Mouse (Mus musculus) ovary, postnatal 36 days (tissue): ENCODE data around the gene Sept4.

Experiments used
- DNase-seq: peaks from one replicate; pipeline ENCODE4 v3.0.0; 2022; ENCODE audit warnings: low spot score, mixed read lengths

Sept4 gene

DNA sequence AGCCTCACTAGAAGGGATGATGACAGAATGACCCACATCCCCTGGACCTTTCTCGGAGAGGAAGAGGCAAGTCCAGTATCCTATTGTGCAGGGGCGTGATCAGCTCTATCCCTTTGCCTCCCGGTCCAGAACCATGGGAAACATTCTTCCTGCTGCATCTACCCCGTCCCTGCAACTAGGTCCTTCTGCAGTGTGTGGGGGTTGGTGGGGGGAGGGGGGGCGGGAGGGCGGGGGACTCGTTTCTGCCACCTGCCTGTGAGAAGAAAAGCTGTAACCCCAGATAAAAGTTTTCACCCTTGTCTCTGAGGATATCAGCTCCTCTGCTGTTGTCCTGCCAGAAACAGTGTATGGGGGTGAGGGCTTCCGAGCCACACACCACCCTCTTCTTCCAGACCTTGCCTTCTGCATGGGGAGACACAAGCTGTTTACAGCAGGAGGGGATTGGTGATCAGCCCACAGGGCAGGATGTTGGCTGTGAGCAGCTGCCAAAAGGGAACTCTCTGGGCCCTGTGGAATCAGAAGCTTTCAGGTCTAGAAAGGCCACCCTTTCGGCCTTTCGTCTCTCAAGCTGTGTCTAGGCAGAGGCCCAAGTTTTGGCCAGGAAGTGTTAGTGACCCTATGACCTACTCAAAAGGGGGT lies 10.4 kb downstream of the Sept4 start:
- no peak for DNase-seq

DNA sequence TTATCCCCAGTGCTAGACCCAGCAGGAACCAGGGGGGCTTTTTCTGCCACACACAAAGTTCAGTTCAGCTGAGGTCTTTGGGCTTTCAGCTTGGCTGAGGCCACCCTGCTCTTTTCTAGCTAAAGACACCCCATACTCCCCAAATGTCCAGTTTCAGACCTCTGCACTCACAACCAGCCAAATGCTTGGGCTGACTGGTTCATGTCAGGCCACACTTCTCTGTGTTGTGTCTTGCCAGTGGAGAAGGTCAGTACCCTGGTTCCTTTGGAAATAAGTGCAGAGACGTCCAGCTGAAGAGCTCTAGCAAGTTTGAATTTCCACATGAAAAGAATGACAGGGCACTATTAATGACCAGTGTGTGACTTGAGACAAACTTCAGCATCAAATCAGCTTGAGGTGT lies 11.0 kb downstream of the Sept4 start:
- no peak for DNase-seq

DNA sequence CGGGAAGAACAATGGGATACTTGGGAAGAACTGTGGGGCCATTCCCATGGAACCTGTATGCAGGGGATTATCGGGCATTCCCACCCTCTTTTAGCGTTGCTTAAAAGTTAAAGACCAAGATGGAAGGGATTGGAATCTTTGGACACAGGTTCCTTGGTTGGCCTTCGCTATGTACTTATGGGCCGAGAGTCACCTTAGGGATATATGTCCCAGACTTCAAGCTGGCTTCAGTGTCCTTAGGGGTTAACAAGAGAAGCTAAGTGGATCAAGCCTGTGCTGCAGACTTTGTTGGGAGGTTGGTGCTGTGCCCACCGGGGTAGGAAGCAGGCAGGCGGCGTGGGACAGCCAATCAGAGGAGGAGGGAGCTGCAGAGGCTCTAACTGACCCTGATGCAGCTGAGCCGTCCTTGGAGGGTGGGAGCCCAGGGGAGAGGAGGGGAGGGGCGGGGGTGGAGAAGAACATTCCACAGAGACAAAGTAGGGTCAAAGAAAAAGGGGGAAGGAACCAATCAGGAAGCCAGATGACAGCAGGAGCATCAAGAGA lies 11.9 kb downstream of the Sept4 start:
- peak; percentile 52 for DNase-seq

DNA sequence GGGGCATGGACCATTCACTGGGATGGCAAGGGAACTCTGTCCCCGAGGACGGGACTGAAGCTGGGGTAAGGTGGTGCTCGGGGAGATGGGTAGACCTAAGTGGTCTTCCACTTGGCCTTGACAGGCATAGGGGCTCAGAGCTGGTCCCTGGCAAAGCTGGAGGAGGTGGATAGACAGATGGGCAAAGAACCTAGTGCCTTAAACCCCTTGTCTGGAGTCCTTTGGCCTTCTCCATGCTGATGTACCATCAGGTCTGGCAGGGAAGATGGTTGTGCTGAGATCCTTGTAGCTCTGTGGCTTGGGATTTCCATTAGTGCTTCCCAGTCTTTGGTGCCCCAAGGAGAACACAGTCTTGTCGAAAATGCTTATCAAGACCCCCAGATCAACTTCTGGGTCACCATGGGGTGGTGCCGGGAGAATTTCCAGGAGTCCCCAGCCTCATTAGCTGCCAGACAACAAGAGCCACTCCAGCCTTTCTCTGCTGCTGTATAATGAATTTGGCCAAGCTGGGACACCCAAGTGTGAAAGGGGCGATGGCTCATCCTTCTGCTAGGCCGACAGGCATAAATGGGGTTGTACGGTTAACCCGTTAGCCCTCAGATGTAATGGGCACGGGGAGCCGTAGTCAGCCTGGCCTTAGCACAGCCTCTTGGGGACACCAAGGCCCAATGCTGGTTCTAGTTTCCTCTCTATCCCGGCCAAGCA lies 12.6 kb downstream of the Sept4 start:
- no peak for DNase-seq

DNA sequence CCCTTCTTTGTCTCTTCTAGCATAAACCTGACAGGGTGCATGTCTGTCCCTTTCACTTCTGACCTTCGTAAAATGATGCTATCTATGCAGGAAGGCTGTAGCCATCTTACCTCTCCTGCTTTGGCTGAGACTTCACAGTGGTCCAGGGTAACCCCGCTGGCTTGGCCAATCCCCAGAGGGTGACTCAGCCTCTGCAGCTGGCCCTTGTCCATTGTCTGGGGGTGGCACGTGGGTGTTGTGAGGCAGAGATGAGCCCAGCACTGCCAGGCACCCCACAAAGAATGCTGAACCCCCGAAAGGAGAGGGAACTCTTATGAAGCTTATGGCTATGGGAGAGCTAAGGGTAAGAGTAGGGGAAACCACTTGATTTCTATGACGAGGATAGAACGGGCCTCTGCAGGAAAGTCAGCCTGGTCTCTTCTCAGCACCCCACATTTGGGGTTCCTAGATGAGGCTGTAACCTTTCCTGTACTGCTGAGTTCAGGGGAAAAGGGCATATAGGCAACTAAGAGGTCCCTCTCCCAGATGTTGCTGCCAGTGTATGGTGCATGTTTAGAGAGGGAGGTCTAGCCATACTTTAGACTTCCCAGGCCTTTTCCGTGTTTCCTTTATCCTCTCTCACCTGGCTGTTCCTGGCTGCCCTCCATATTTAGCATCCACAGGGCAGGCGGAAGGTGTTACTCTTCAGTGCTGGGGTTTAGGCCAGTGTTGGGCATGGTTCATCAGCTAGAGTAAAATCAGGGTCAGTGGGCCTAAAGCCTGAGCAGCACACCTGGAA lies 13.4 kb downstream of the Sept4 start:
- DNase-seq = no peak

DNA sequence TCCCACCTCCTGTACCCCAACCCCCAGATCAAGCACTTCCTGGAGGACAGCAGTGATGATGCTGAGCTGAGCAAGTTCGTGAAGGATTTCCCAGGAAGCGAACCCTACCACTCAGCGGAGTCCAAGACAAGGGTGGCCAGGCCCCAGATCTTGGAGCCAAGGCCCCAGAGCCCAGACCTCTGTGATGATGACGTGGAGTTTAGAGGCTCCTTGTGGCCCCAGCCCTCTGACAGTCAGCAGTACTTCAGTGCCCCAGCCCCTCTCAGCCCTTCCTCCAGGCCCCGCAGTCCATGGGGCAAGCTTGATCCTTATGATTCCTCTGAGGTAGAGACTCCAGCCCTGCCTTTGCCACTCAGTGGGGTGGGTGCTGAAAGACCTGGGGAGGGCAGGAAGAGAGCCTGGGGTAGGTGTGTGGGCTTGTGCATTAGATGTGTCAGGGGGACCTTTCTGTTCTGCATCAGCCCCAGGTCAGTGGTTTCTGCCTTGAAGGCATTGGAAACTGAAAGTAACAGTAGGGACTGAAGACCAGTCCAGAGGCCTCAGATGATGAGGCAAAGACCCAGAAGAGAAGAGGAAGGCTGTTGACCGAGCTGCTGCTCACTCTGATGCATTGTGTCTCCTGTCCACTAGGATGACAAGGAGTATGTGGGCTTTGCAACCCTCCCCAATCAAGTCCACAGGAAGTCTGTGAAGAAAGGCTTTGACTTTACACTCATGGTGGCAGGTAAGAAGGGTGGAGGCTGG lies 14.8 kb downstream of the Sept4 start:
- DNase-seq = no peak

DNA sequence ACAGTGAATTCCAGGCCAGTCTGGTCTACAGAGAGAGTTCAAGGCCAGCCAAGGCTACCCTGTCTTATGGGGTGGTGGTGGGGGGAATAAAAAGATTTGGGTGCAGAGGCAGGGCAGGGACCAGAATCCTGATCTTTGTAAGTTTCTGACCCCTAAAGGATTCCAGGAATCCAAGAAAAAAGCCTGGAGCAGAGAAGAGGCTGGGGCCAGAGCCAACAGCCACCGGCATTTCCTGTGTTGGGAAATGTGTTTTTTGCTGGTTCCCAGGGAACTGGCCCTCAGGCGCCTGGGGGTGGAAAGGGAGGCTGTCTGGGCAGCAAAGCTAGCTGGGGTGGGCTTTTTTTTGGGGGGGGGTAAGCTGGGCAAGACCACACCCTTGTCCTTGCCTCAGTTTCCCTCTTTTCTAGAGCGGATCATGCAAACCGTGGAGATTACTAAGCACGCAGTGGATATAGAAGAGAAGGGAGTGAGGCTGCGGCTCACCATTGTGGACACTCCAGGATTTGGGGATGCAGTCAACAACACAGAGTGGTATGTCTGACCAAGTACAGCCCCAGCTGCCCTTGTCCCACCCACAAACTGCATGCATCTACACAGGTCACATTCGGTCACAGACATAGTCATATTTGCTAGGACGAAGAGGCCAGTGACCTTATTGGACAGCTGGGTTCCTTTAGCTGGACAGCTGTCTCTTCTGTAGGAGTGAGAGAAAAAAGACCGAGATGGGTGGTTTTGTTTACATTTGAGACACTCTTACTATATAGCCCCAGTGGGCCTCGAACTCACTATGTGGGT lies 16.2 kb downstream of the Sept4 start:
- peak; percentile 22 for DNase-seq

DNA sequence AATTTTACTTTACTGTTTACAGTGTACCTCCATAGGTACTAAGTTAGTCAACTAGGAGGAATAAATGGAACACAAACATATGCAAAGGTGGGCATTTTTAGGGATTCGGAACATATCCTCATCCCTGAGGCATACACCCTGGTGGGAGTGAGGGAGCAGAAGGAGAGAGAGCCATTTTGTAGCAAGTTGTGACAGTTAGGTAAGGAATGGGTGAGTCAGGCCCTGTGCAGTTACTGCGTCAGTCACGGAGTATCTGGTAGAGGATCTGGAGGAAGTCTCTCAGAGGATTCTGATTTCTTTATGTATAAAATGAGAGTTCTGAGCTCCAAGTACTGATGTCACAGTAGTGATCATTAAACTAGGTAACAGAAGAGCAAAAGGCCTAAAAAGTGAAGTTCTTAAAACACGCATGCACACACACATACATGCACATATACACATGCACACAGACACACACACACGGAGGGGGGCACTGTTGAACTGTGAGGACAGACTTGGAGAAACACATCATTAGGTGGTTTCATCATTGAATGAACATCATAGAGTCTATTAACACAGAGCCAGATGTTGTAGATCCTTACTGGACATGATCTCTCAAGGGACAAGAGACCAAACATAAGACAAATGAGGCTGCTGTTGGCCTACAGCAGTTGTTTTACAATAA lies 18.6 kb downstream of the Sept4 start:
- no peak for DNase-seq

DNA sequence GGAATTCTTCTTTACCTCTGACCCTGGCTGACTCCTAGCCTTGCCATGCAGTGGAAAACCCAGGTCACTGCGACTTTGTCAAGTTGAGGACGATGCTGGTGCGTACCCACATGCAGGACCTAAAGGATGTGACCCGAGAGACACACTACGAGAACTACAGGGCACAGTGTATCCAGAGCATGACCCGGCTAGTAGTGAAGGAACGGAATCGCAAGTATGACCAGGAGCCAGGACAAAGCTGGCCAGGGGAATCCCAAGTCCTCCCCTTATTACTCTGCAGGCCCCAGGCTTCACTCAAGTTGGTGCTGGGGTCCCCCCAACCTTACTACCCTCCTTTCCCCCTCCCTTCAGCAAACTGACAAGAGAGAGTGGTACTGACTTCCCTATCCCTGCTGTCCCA lies 20.9 kb downstream of the Sept4 start:
- DNase-seq = no peak

DNA sequence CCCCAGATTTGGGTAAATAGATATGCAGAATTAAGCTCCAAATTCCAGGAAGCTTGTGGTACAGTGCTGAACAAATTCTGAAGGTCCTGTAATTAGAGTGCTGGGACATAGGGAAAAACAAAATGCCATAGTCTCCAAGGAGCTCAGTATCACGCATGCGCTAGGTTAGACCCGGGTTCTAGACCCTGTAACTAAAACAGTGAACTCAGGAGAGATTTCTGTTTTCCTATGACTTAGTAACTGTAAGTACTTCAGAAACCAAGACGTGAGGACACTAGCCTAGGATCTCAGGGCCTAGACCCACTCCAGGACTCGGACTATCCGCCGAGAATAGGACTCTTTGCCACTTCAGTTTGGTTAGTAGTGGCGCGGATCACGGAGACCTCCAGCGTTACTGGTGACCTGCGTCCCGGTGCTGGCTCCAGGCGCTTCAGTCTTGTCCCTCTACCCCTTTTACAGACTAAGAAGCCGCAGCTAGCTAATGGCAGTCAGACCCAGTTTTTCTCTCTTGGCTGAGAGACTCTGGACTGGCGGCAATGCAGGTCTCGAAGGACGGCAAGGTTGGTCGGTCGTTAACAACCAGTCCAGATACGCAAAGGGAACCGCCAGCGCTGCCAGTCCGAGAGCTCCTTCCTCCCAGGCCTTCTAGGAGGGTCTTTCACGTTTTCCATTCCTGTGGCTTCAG lies 22.3 kb downstream of the Sept4 start:
- peak; percentile 45 for DNase-seq

DNA sequence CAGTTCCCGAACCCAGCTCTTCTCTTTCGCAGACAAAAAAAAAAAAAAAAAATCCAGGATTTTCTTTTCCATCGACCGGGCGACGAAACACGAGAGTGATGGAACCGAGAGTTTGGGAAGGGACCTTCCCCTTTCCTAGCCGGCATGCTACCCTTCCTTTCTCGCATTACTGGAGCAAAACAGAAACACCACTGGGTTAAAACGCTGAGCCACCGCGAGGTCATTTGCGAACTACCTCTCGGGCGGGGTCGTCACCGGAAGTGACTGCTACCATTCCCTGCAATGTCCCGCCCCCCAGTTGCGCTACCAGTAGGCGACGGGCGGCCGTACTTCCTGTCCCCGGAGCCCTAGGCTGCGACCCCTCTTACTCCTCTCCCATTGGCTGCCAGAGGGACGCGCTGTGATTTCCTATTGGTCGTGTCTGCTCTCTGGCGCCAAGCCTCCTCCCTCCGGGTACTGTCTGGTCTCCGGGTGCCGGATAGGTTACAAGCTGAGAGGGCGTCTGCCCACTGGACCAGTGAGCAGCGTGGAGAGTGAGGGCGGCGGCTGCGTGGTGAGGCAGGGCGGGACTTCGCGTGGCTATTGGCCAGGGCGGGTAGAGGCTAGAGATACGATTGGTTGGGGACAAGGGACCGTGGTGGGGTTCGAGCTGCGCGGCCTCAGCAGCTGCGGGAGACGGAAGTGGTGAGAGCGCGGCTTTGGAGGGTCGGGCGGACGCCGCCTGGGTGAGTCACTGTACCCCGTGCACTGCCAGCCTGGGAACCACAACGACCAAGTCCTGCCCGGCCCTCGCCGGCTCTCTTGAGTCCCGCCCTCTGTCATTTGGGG lies 23.0 kb downstream of the Sept4 start, which contains the start of gene Mtmr4:
TSS of gene Mtmr4 (plus strand) at position 637 of the 828 bp plus-strand sequence.
- DNase-seq = peak; percentile 99

DNA sequence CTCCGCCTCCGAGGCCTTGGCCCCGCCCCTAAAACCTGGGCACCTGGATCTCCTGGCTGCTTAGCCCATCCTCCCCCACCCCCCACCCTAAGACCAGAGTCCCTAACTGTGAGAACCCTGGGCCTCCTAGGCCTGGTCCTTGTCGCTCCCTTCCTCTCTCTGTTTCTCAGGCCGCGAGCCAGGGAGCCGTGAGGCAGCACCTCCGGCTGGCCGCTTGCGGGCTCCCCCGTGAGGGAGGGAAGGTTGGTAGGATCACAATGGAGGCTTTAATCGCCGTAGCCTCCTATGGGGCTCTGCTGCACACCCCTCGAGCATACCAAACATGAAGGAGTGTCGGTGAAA lies 23.6 kb downstream of the Sept4 start:
- no peak for DNase-seq

DNA sequence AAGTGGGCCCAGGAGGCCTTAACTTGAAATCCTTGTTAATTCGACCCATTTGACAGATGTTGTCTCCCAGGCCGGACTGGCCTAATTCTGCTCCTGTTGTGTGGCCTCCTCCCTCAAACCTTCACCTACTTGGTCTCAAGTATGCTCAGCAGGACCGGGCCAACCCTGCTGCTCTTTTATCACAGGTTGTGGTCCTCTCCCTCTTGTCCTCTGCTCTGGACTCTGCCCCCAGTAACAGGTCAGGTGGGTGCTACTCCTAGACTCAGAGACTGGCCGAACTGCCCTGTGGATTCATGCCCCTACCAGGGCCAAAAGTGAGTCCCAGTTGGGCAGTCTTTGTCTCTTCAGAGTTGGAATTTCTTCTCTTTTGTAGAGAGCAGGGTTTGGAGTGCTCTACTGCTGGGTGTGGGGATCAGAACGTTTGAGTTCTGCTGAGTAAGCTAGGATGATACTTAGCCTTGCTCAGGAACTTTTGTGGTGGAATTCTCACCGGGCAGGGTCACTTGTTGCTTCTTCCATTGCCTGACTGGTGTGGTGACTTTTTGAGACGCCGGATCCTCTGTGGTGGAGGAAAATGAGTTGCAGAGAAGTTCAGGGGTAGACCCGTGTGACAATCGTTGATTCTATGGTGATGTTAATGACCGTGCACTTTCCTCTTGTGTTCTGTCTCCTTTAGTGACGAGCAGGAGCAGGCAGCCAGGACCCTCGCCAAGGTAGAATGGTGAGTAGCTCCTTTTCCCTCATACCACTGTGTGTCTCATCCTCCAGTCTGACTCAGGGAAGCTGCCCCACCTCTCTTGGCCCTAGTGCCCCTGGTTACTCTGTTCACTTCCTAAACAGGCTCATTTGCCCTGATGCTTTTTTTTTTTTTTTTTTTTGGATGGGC lies 24.3 kb downstream of the Sept4 start:
- DNase-seq = peak; percentile 5

DNA sequence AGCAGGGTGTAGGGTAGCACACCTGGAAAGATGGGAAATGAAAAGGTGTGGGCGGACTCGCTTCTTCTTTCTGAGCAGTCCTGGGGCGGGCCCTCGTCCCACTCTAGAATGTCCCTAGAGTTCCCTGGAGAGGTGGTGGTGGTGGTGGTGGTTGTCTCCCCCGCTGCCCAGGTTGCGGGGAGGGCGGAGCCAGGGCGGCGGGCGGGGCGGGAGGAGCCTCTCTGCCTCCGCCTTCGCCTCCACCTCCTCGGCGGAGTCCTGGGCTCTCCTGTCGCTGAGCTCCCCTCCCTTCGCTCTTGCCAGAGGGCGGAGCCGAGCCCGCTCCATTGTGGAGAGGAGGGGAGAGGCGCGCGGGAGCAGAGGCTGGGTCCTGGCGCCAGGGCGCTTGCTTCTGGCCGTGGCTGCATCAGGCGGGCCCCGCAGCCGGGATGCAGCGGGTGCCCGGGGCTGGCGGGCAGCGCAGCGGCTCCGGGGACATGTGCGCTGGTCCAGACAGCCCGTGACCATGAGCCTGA lies 26.7 kb downstream of the Sept4 start:
- DNase-seq = peak; percentile 89

DNA sequence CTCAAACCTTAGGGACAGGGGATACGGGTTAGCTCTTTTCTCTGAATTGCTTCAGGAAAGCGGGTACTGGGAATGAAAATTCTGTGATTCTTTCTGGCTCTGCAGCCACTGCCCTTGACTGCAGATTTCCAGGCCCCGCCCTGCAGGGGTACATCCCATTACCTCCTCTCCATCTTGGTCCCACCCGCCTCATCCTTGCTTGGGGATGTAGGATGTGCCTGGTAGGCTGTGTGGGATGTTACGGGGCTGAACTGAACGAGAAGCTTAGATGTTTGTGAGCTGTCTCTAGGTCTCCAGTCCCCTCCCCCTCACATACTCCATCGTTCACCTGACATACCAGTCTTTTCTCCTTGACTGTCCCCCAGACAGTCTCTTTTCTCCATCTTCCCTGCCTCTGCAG lies 27.3 kb downstream of the Sept4 start:
- DNase-seq = peak; percentile 10

DNA sequence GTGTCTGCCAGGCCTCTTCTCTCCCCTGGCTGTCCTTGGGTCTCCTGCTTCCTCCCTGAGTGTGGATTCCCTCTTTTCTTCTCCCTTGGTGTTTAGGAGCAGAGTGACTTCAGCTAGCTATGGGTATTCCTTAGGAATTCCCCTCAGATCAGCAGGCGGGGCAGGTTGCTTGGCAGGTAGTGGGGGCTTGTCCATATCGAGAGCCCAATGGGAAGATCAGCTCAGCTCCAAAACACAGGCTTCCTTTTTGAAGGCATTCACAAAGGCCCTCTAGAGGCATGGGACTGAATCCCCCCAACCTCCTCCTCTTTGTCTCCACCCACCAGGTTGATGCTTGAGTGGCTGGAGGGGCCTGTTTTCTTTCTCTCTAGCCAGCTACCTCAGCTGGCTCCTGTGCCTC lies 27.8 kb downstream of the Sept4 start:
- no peak for DNase-seq

DNA sequence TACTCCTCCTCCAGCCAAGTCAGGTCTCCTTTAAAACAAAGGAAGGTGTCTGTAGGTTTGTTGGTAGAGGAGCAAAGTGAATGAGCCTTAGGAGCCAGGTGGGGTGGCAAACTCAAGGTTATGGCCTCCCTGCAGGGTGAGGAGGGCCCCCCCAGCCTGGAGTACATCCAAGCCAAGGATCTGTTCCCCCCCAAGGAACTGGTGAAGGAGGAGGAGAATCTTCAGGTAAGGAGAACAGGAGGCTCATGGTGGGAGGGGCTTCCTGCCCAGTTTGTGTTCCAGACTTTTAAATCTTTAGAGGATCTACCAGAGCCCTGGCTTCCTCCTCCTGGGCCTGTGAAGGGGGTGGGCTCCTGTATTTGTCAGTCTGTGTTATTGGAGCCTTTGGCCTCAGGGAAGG lies 28.4 kb downstream of the Sept4 start:
- DNase-seq = no peak
